Mouse (Mus musculus) stomach, embryonic 15.5 days (tissue): ENCODE measurements around the gene Rabggta. TPM values are rescaled to one million over a fixed set of nuclear protein-coding genes. Genes with fewer than 3 reads are reported as not detected.

ENCODE experiments used
- ATAC-seq: fragments of 200-750 bp; cut with Nextera tagmentation; 2 replicates; pipeline ENCODE4 v1.8.0; 2017; ENCODE audit warnings: low read depth, moderate number of reproducible peaks, moderate TSS enrichment; ENCODE audit not compliant: insufficient read depth, low FRiP score
- H3K27ac ChIP-seq: fragments of 300-500 bp; sonication (generic); 2 replicates; pipeline ENCODE4 v1.5.1; 2015; ENCODE audit warnings: mild to moderate bottlenecking, inconsistent platforms
- H3K27me3 ChIP-seq: fragments of 300-500 bp; sonication (generic); replicated peaks from 2 replicates; pipeline ENCODE4 v1.6.1; 2015; ENCODE audit warnings: inconsistent platforms
- H3K36me3 ChIP-seq: fragments of 300-500 bp; sonication (generic); 2 replicates; pipeline ENCODE4 v1.6.1; 2015; ENCODE audit warnings: inconsistent platforms
- H3K4me1 ChIP-seq: fragments of 300-500 bp; sonication (generic); 2 replicates; pipeline ENCODE4 v1.6.1; 2015; ENCODE audit warnings: inconsistent platforms
- H3K4me2 ChIP-seq: fragments of 300-500 bp; sonication (generic); 2 replicates; pipeline ENCODE4 v1.6.1; 2015; ENCODE audit warnings: mild to moderate bottlenecking, inconsistent platforms
- H3K4me3 ChIP-seq: fragments of 300-500 bp; sonication (generic); replicated peaks from 2 replicates; pipeline ENCODE4 v1.5.1; 2015; ENCODE audit warnings: inconsistent platforms
- H3K9ac ChIP-seq: fragments of 300-500 bp; sonication (generic); 2 replicates; pipeline ENCODE4 v1.6.1; 2015; ENCODE audit warnings: inconsistent platforms
- H3K9me3 ChIP-seq: fragments of 300-500 bp; sonication (generic); 2 replicates; pipeline ENCODE4 v1.6.1; 2016; ENCODE audit warnings: inconsistent platforms
- WGBS: fragments of 180-500 bp; shearing (Covaris S2); methylation state at CpG from one replicate; pipeline ENCODE4 v1.1.7; 2015; 5-methylcytosine and 5-hydroxymethylcytosine counted together
- polyA plus RNA-seq: library from polyadenylated mRNA; unstranded; fragments of >200 nt; fragmentation: Nextera tagmentation; extraction: Ambion mirVana; gene quantifications from 2 replicates; pipeline ENCODE4 v1.2.1, GENCODE M21; 2015

Gene Rabggta
- polyA plus RNA-seq, 1 experiment from 2014 or later, result 30.0 TPM

- Histone ChIP-seq H3K4me3 (no peak overlapping the region), H3K27me3 (peaks cover 14% of the 10 kb centered on the region), H3K4me2 (no peak overlapping the region), H3K9ac (no peak overlapping the region), H3K4me1 (peaks cover 8% of the 10 kb centered on the region), H3K36me3 (peaks cover 30% of the 10 kb centered on the region), H3K9me3 (no peaks in the 10 kb centered on the region), H3K27ac (peak overlapping the region; percentile 36; the same call in 1 of the 2 replicates)
- 63% methylated on average over 6 of the region's 6 CpGs for WGBS
- no peak for ATAC-seq
These were observed 35.5 kb upstream of the Rabggta start for GRCm38 (mm10) chr14:55757566-55757965.

DNA sequence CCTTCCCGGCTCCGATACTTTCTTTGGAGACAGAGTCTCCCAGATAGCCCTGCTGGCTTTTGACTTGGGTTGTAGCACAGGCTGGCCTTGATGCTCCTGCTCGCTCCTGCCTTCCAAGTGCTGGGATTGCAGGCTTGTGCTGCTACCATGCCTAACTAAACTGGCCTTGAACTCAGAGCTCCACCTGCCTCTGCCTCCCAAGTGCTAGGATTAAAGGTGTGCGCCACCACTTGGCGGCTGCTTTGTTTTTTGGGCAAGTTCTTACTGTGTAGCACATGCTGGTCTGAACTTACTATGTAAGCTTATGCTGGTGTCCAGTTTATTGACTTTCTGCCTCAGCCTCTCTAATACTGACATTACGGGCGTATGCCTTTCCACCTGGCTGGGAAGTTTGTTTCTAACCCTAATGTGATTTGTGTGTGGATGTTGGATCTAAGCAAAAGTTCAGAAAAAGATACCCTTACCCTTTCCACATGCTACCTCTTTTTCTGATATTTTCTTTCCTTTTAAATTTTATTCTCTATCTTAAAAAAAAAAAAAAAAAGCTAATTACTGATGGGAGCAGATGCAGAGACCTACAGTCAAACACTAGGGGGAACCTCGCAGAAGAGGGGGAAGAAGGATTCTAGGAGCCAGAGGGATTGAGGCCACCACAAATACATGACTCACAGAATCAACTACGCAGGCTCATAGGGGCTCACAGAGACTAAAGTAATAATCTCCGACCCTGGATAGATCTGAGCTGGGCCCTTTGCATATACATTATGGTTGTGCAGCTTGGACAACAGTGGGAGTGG is 25.2 kb upstream of the Rabggta start:
- peaks cover 21% of the 10 kb centered on the region for H3K36me3 ChIP-seq
- 87% methylated on average over 10 of the region's 10 CpGs for WGBS
- no peak overlapping the region for H3K27ac ChIP-seq
- no peaks in the 10 kb centered on the region for H3K27me3 ChIP-seq
- H3K9ac ChIP-seq, result no peak overlapping the region
- 0 out of 2 replicates have a peak overlapping the region, but pooled peaks have one; percentile 4 for H3K4me3 ChIP-seq
- ATAC-seq, result no peak
- H3K4me1 ChIP-seq, result peaks cover 20% of the 10 kb centered on the region
- H3K4me2 ChIP-seq, result peak overlapping the region; percentile 88
- H3K9me3 ChIP-seq, result no peaks in the 10 kb centered on the region

- ATAC-seq, result no peak
- Histone ChIP-seq H3K27ac (no peak overlapping the region), H3K4me3 (peak overlapping the region; percentile 88), H3K36me3 (peaks cover 10% of the 10 kb centered on the region; the same call in 1 of the 2 replicates), H3K4me1 (peaks cover 20% of the 10 kb centered on the region), H3K9me3 (no peaks in the 10 kb centered on the region), H3K9ac (peak overlapping the region; percentile 60), H3K27me3 (no peaks in the 10 kb centered on the region), H3K4me2 (peak overlapping the region; percentile 88)
- under 1% methylated on average over 31 of the region's 31 CpGs for WGBS
These were observed 23.8 kb upstream of the Rabggta start for GRCm38 (mm10) chr14:55745861-55746237.

GRCm38 (mm10) chr14:55745180-55745860 is 23.3 kb upstream of the Rabggta start, which contains the start of the genes Dhrs1 and Nop9:
TSS of gene Dhrs1 (minus strand) at chr14:55745690.
TSS of gene Nop9 (plus strand) at chr14:55745693.
- H3K27ac ChIP-seq, result 0 out of 2 replicates have a peak within 1 kb of the TSS, but pooled peaks have one; percentile 53
- H3K9ac ChIP-seq, result peak within 1 kb of the TSS; percentile 60
- peak; percentile 84 for ATAC-seq
- peak within 1 kb of the TSS; percentile 88 for H3K4me2 ChIP-seq
- H3K27me3 ChIP-seq, result no peaks in the 10 kb centered on the region
- peaks cover 20% of the 10 kb centered on the region for H3K4me1 ChIP-seq
- no peaks in the 10 kb centered on the region for H3K9me3 ChIP-seq
- 1% methylated on average over 48 of the region's 48 CpGs for WGBS
- H3K4me3 ChIP-seq, result peak within 1 kb of the TSS; percentile 88
- peaks cover 10% of the 10 kb centered on the region; the same call in 1 of the 2 replicates for H3K36me3 ChIP-seq

GRCm38 (mm10) chr14:55743711-55744110 is 21.6 kb upstream of the Rabggta start:
- Histone ChIP-seq H3K36me3 (peaks cover 9% of the 10 kb centered on the region; the same call in 1 of the 2 replicates), H3K27ac (no peak overlapping the region), H3K9me3 (no peaks in the 10 kb centered on the region), H3K4me1 (peaks cover 20% of the 10 kb centered on the region), H3K9ac (peak overlapping the region; percentile 32; the same call in 1 of the 2 replicates), H3K27me3 (no peaks in the 10 kb centered on the region), H3K4me3 (peak overlapping the region; percentile 19; the same call in 1 of the 2 replicates), H3K4me2 (peak overlapping the region; percentile 38)
- ATAC-seq, result peak; percentile 48; the same call in 1 of the 2 replicates
- 18% methylated on average over 10 of the region's 10 CpGs for WGBS

DNA sequence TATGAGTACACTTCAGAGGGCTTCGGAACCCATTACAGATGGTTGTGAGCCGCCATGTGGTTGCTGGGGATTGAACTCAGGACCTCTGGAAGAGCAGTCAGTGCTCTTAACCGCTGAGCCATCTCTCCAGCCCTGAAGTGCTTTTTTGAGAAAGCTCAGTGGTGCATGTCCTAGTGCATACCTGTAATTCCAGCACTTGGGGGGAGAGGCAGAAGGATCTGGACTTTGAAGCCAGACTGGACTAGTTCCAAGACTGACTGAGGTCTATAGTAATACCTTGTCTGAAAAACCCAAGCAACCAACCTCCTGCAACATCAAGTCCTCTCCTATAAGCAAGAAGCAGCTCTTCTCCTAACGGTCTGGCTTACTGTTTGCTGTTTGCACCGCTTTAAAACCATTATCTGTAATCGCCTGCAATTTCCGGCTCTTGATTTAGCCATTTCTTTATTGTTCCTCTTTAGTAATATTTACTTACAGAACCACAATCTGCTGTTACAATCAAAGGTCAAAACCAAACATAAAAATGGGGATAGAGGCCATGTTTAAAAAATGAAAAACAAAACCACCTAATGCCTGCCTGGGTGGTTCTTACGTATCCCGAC is 15.1 kb upstream of the Rabggta start:
- no peak overlapping the region for H3K9ac ChIP-seq
- H3K27me3 ChIP-seq, result no peaks in the 10 kb centered on the region
- 78% methylated on average over 9 of the region's 9 CpGs for WGBS
- no peaks in the 10 kb centered on the region for H3K4me1 ChIP-seq
- no peak overlapping the region for H3K4me3 ChIP-seq
- no peak overlapping the region for H3K4me2 ChIP-seq
- peaks cover 12% of the 10 kb centered on the region; the same call in 1 of the 2 replicates for H3K36me3 ChIP-seq
- ATAC-seq, result no peak
- no peaks in the 10 kb centered on the region for H3K9me3 ChIP-seq
- H3K27ac ChIP-seq, result no peak overlapping the region

DNA sequence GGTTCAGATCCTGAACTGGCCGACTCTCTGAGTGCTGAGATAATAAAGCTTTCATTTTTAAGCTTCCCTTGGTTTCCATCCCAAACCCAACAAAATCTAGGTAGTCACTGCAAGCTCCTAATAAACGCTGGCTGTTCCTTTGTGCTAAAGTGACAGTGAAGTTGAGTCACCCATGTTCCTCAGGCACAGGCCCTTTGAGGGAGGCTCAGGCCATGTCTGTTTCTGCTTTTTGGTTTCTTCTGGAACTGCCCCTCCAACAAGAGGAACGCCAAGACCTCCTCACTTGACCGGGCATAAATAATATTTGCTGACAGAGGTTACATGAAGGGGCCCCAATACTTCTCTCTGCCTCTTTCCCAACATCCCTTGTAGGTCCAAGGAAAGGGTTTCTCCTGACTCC is 13.7 kb upstream of the Rabggta start:
- Histone ChIP-seq H3K4me3 (no peak overlapping the region), H3K4me2 (no peak overlapping the region), H3K9ac (no peak overlapping the region), H3K27me3 (no peaks in the 10 kb centered on the region), H3K4me1 (no peaks in the 10 kb centered on the region), H3K36me3 (peaks cover 12% of the 10 kb centered on the region; the same call in 1 of the 2 replicates), H3K9me3 (no peaks in the 10 kb centered on the region), H3K27ac (no peak overlapping the region)
- ATAC-seq, result no peak
- WGBS, result 74% methylated on average over 4 of the region's 4 CpGs

DNA sequence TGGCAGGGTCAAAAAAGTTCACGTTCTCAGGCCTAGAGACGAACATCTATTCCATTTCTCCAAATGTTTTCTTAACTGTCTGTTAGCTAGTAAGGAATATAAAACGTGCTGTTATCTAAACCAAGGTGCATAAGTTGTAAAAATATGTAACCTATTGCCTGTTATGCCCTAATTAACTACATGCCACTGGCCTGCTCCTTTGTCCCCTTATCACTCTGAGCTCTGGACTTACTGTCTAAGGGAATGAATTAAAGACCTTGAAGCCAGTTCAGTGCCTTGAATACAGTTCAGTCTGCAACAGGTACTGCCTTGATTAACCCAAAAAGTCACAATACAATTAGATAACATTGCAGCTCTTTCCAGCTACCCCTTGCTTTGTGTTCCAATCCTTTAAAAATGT is 13.3 kb upstream of the Rabggta start:
- no peak overlapping the region for H3K27ac ChIP-seq
- H3K4me3 ChIP-seq, result no peak overlapping the region
- ATAC-seq, result no peak
- no peaks in the 10 kb centered on the region for H3K27me3 ChIP-seq
- H3K9me3 ChIP-seq, result no peaks in the 10 kb centered on the region
- no peak overlapping the region for H3K4me2 ChIP-seq
- H3K36me3 ChIP-seq, result peaks cover 9% of the 10 kb centered on the region; the same call in 1 of the 2 replicates
- 24% methylated on average over 3 of the region's 3 CpGs for WGBS
- H3K4me1 ChIP-seq, result no peaks in the 10 kb centered on the region
- H3K9ac ChIP-seq, result no peak overlapping the region

- no peaks in the 10 kb centered on the region for H3K4me1 ChIP-seq
- H3K27me3 ChIP-seq, result no peaks in the 10 kb centered on the region
- no peak overlapping the region for H3K4me3 ChIP-seq
- H3K9ac ChIP-seq, result no peak overlapping the region
- no peaks in the 10 kb centered on the region for H3K9me3 ChIP-seq
- H3K36me3 ChIP-seq, result peaks cover 9% of the 10 kb centered on the region; the same call in 1 of the 2 replicates
- H3K27ac ChIP-seq, result no peak overlapping the region
- 62% methylated on average over 7 of the region's 7 CpGs for WGBS
- ATAC-seq, result no peak
- H3K4me2 ChIP-seq, result no peak overlapping the region
These were observed 12.8 kb upstream of the Rabggta start for GRCm38 (mm10) chr14:55734869-55735268.

GRCm38 (mm10) chr14:55733889-55734288 is 11.8 kb upstream of the Rabggta start:
- H3K27me3 ChIP-seq, result no peaks in the 10 kb centered on the region
- no peak overlapping the region for H3K27ac ChIP-seq
- H3K4me3 ChIP-seq, result no peak overlapping the region
- H3K4me2 ChIP-seq, result no peak overlapping the region
- WGBS, result 67% methylated on average over 10 of the region's 10 CpGs
- peaks cover 4% of the 10 kb centered on the region; the same call in 1 of the 2 replicates for H3K36me3 ChIP-seq
- no peak for ATAC-seq
- no peak overlapping the region for H3K9ac ChIP-seq
- no peaks in the 10 kb centered on the region for H3K9me3 ChIP-seq
- no peaks in the 10 kb centered on the region for H3K4me1 ChIP-seq

GRCm38 (mm10) chr14:55730531-55731032 is 8.5 kb upstream of the Rabggta start:
- WGBS, result 78% methylated on average over 7 of the region's 7 CpGs
- Histone ChIP-seq H3K9me3 (no peaks in the 10 kb centered on the region), H3K27ac (no peak overlapping the region), H3K4me1 (no peaks in the 10 kb centered on the region), H3K9ac (no peak overlapping the region), H3K27me3 (no peaks in the 10 kb centered on the region), H3K4me3 (no peak overlapping the region), H3K4me2 (no peak overlapping the region), H3K36me3 (no peaks in the 10 kb centered on the region)
- no peak for ATAC-seq
